Mouse (Mus musculus): ENCODE measurements around the gene Ppil4. TPM values are rescaled to one million over a fixed set of nuclear protein-coding genes. Genes with fewer than 3 reads are reported as not detected.

The Ppil4 gene
- polyA plus RNA-seq, 1 experiment from 2014 or later, result 49.1 TPM

Small RNA genes lying within 50 kb of the gene (microRNA-seq; reads per million reads assigned to microRNA genes)
- 2.4 reads per million for gene Mir5104 (ENCODE audit: borderline number of aligned reads)

Other genes with a start within 250 kb of the Ppil4 start
- 6.1 and 7.5 TPM in 2 replicates for gene Lrp11, start 203.1 kb upstream of the Ppil4 start, polyA plus RNA-seq (2014; fragmentation: Nextera tagmentation; extraction: Ambion mirVana)
- gene Nup43, start 125.4 kb upstream of the Ppil4 start, polyA plus RNA-seq (2014; fragmentation: Nextera tagmentation; extraction: Ambion mirVana), result 73.5 and 84.4 TPM in 2 replicates
- gene Pcmt1, start 111.8 kb upstream of the Ppil4 start, polyA plus RNA-seq (2014; fragmentation: Nextera tagmentation; extraction: Ambion mirVana), result 131 and 139 TPM in 2 replicates
- 9.6 and 11.4 TPM in 2 replicates for gene Lats1, start 111.7 kb upstream of the Ppil4 start, polyA plus RNA-seq (2014; fragmentation: Nextera tagmentation; extraction: Ambion mirVana)
- 82.6 and 83.5 TPM in 2 replicates for gene Katna1, start 66.9 kb upstream of the Ppil4 start, polyA plus RNA-seq (2014; fragmentation: Nextera tagmentation; extraction: Ambion mirVana)
- gene Ginm1, start 67 bp upstream of the Ppil4 start, polyA plus RNA-seq (2014; fragmentation: Nextera tagmentation; extraction: Ambion mirVana), result 61.6 and 61.7 TPM in 2 replicates
- gene Zc3h12d, start 39.6 kb downstream of the Ppil4 start, polyA plus RNA-seq (2014; fragmentation: Nextera tagmentation; extraction: Ambion mirVana), result 0.07 and 0.08 TPM in 2 replicates
- 28.8 and 30.0 TPM in 2 replicates for gene Tab2, start 163.3 kb downstream of the Ppil4 start, polyA plus RNA-seq (2014; fragmentation: Nextera tagmentation; extraction: Ambion mirVana)